Mouse (Mus musculus) spleen, adult 2 months (tissue): ENCODE results near the gene Ttbk1.
"Not testable (repeated sequence)": the region's sequence is repeated elsewhere in the genome, so short reads cannot be mapped to it uniquely, and the experiment has no call there.

Experiments used
- CTCF ChIP-seq: fragments of 200-500 bp; IDR thresholded peaks from 2 replicates; pipeline ENCODE4 v1.5.1; 2011; ENCODE audit warnings: mild to moderate bottlenecking, inconsistent platforms; ENCODE audit not compliant: insufficient read depth, insufficient read length, insufficient replicate concordance; ENCODE audit errors: extremely low read depth
- POLR2A ChIP-seq: fragments of 200-500 bp; IDR thresholded peaks from 2 replicates; pipeline ENCODE4 v1.6.1; 2011; ENCODE audit warnings: low read depth, low read length, inconsistent platforms

- not testable (repeated sequence) for TF ChIP-seq POLR2A, CTCF
Observed at GRCm38 (mm10) chr17:46496081-46496480, 8.6 kb upstream of the Ttbk1 start.
